Mouse (Mus musculus) hindbrain, embryonic 10.5 days (tissue): ENCODE results near the gene Lamtor2. TPM values are rescaled to one million over a fixed set of nuclear protein-coding genes. Genes with fewer than 3 reads are reported as not detected.
"Not testable (repeated sequence)": the region's sequence is repeated elsewhere in the genome, so short reads cannot be mapped to it uniquely, and the experiment has no call there.

ENCODE experiments used
- DNase-seq: peaks from one replicate; pipeline ENCODE4 v3.0.0-alpha.2; 2017; ENCODE audit warnings: low spot score
- H3K27ac ChIP-seq: fragments of 300-500 bp; sonication (generic); 2 replicates; pipeline ENCODE4 v1.5.1; 2016; ENCODE audit warnings: mild to moderate bottlenecking, moderate library complexity
- H3K27me3 ChIP-seq: fragments of 300-500 bp; sonication (generic); 2 replicates; pipeline ENCODE4 v1.6.1; 2016; ENCODE audit warnings: mild to moderate bottlenecking; ENCODE audit not compliant: poor library complexity, insufficient read depth, severe bottlenecking
- H3K36me3 ChIP-seq: fragments of 300-500 bp; sonication (generic); 2 replicates; pipeline ENCODE4 v1.6.1; 2016; ENCODE audit warnings: mild to moderate bottlenecking, moderate library complexity
- H3K4me1 ChIP-seq: fragments of 300-500 bp; sonication (generic); replicated peaks from 2 replicates; pipeline ENCODE4 v1.6.1; 2016; ENCODE audit warnings: mild to moderate bottlenecking
- H3K4me3 ChIP-seq: fragments of 300-500 bp; sonication (generic); 2 replicates; pipeline ENCODE4 v1.5.1; 2016; ENCODE audit warnings: mild to moderate bottlenecking, moderate library complexity
- H3K9me3 ChIP-seq: fragments of 300-500 bp; sonication (generic); 2 replicates; pipeline ENCODE4 v1.6.1; 2016; ENCODE audit warnings: mild to moderate bottlenecking, moderate library complexity
- WGBS: fragments of 180-500 bp; shearing (Covaris S2); methylation state at CpG from one replicate; pipeline ENCODE4 v1.1.7; 2016; 5-methylcytosine and 5-hydroxymethylcytosine counted together
- polyA plus RNA-seq: library from polyadenylated mRNA; unstranded; fragments of >200 nt; fragmentation: Nextera tagmentation; extraction: Ambion mirVana; gene quantifications from 2 replicates; pipeline ENCODE4 v1.2.1, GENCODE M21; 2016

Lamtor2 gene
- polyA plus RNA-seq = 173 and 180 TPM in 2 replicates

DNA sequence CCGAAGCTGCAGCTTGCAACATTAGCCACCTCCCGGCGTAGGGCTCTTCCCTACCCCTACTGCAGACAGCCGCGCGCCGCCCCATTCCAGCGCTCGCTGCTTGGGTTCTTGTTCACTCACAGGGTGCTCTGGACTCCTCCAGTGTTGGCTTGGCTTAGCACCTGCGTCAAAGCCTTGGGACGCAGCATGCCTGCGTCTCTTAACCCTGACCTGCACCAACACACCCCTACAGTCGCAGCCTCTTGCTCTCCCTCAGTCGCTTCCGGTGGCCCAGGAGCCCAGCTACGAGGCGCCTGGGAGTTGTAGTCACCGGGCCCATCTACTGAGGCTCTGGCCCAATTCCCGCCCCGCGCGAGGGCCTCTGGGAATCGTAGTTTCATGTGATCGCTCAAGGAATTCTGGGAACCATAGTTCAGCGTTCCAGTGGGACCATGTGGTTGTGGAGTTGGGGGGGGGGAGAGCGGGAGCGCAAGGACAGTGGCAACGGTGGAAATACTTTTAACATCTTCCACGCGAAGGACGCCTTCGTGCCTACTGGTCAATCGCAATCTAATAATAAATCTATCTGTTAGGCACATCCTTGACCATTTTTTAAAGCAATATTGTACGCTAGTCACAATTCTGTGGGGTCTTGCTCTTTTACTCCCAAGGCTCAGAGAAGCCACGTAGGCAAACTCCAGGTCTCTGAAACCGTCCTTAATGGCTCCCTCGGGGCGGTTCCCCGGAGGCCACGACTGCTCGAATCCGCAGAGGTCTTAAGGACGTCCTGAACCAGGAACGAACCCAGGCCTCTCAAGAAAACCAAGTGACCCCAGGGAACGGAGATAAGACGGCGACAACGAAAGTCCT is at the start of gene Lamtor2:
Gene Lamtor2, minus strand, starts transcription at position 399 of the 849 bp plus-strand sequence.
- H3K27me3 ChIP-seq = no peaks in the 10 kb centered on the region
- no peaks in the 10 kb centered on the region for H3K9me3 ChIP-seq
- H3K4me1 ChIP-seq = peaks cover 47% of the 10 kb centered on the region
- peak within 1 kb of the TSS; percentile 93 for H3K4me3 ChIP-seq
- DNase-seq = peak; percentile 97
- peaks cover 29% of the 10 kb centered on the region for H3K36me3 ChIP-seq
- peak within 1 kb of the TSS; percentile 98 for H3K27ac ChIP-seq
- under 1% methylated on average over 48 of the region's 48 CpGs for WGBS

- no peaks in the 10 kb centered on the region for H3K27me3 ChIP-seq
- peaks cover 14% of the 10 kb centered on the region for H3K4me1 ChIP-seq
- no peaks in the 10 kb centered on the region for H3K36me3 ChIP-seq
- no peak for DNase-seq
- H3K27ac ChIP-seq = no peak overlapping the region
- WGBS = 82% methylated on average over 4 of the region's 4 CpGs
- no peak overlapping the region for H3K4me3 ChIP-seq
- H3K9me3 ChIP-seq = no peaks in the 10 kb centered on the region
Measured at GRCm38 (mm10) chr3:88602466-88602865, 49.6 kb upstream of the Lamtor2 start.

- peaks cover 16% of the 10 kb centered on the region for H3K4me1 ChIP-seq
- DNase-seq = not testable (repeated sequence)
Measured at GRCm38 (mm10) chr3:88596547-88596946, 43.7 kb upstream of the Lamtor2 start.

DNA sequence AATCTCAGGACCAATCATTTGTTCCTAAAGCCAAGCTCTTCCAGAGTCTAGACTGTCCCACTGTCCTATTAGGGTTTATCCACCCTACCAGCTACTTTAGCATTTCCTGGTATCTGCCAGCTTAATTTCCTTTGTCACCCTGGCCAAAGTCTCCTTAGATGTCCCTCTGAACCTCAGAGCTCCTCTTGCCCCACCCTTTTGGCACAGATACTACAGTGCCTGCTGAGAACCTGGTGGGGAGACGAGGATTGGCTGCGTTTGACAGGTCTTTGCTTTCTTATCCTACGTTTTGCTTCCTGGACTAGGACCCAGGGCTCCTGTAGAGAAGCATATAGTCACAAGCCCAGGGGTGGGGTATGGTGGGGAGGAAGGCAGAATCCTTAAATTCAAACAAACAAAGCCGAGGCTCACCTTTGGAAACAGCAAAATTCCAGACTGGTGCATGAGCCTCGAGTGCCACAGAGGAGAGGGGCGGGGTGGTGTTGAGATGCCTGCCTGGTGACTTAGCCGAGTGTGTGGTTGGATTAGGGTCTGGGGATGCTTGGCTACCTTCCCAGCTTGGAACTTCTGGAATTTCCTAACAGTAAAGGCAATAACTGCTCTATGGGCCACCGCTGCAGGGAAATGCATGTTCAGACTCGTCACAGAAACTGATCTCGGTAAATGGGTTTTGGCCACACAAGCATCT is 41.2 kb upstream of the Lamtor2 start:
- H3K36me3 ChIP-seq = peaks cover 6% of the 10 kb centered on the region; the same call in 1 of the 2 replicates
- H3K4me1 ChIP-seq = peaks cover 30% of the 10 kb centered on the region
- no peaks in the 10 kb centered on the region for H3K9me3 ChIP-seq
- WGBS = 70% methylated on average over 10 of the region's 10 CpGs
- no peak overlapping the region for H3K4me3 ChIP-seq
- H3K27me3 ChIP-seq = no peaks in the 10 kb centered on the region
- H3K27ac ChIP-seq = no peak overlapping the region
- no peak for DNase-seq

More at GRCm38 (mm10) chr3:88596547-88596946, 43.7 kb upstream of the Lamtor2 start:
- not testable (repeated sequence) for H3K4me3 ChIP-seq, H3K27ac ChIP-seq, H3K9me3 ChIP-seq, H3K27me3 ChIP-seq, H3K36me3 ChIP-seq
- 79% methylated on average over 4 of the region's 4 CpGs for WGBS

DNA sequence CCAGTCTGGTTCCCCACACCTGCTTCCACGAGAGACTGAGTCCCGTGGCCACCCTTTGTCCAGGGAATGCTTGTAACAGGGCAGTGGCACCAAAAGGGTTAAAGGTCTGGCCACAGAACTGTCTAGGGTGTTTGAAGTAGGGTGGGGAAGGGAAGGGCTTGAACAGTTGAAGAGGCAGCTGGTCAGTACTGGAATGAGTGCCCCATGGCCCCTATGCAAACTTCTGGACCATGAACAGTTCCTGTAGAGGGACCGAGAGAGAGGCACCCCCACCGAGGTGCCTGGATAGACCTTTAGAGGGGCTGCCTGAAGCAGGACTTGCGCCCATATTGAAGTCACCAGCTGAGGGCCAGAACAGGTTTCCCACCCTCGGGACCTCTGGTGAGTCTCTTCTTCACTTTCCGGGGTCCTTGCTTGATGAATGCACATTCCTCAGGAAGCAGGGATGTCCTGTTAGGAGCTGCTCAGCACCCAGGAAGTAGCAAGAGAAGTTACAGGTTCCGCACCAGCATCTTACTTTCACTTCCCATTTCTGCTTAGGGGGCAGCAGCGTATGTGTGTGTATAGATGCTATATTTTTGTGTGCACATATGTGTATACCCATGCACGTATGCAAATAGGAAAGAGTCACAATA is 40.2 kb upstream of the Lamtor2 start:
- Histone ChIP-seq H3K4me3 (no peak overlapping the region), H3K36me3 (peaks cover 15% of the 10 kb centered on the region), H3K27me3 (no peaks in the 10 kb centered on the region), H3K27ac (no peak overlapping the region), H3K9me3 (no peaks in the 10 kb centered on the region), H3K4me1 (peaks cover 30% of the 10 kb centered on the region)
- DNase-seq = no peak
- WGBS = 77% methylated on average over 10 of the region's 10 CpGs

DNA sequence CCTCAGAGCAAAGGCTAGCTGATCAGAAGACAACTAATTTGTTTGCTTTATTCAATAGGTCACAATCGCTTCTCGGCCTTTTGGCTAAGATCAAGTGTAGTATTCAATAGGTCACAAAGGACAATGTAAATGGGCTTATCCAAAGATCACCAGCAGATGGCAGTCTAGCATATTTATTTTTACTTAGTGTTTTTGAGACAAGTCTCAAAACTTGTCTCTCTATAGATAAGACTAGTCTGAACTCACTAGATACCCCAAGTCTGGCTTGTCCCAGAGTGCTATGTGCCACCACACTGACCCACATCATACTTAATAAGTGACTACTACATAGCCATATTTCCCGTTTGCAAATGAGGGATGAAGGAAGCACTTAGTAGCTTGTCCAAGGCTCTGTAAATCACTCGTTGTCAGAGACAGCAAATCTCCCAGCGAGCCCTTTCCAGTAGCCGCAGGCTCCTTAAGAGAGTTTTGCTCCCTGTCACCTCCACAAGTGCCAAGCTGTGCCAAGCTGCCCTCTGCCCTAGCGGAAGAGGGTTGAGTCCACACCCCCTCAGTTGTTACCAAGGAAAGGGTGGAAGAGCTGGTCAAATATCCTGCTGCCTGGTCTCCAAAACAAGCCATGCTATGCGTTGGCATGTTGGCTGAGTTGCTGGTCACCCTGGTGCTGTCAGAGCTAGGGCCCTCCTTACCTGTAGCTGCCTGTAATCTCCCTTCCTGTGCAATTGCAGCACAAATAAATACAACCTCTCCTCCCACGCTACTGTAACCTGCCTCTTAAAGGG is 39.3 kb upstream of the Lamtor2 start:
- peak overlapping the region; percentile 77; the same call in 1 of the 2 replicates for H3K27ac ChIP-seq
- WGBS = 38% methylated on average over 9 of the region's 9 CpGs
- peaks cover 24% of the 10 kb centered on the region for H3K36me3 ChIP-seq
- peak; percentile 35 for DNase-seq
- no peaks in the 10 kb centered on the region for H3K9me3 ChIP-seq
- H3K27me3 ChIP-seq = no peaks in the 10 kb centered on the region
- H3K4me1 ChIP-seq = peaks cover 30% of the 10 kb centered on the region
- H3K4me3 ChIP-seq = no peak overlapping the region

DNA sequence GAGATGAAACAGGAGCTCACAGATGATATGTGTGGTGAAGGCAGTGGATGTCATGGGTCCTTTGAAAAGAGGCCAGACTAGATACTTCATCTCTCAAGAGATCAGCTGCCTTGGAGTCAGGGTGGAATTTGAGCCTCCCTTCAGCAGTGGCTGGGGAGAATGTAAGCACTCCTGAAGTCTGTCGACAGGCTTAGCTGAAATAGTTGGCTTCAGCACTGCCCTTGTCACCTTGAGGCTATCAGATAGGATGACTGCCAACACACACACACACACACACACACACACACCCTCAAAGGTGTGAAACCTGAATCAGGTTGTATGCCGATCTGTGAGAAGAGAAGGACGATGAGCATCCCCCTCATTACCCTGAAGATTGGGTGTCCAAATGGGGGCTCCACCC is 38.2 kb upstream of the Lamtor2 start:
- Histone ChIP-seq H3K4me3 (no peak overlapping the region; the same call in 1 of the 2 replicates), H3K27me3 (no peaks in the 10 kb centered on the region), H3K36me3 (peaks cover 35% of the 10 kb centered on the region), H3K4me1 (peaks cover 30% of the 10 kb centered on the region), H3K27ac (peak overlapping the region; percentile 77; the same call in 1 of the 2 replicates), H3K9me3 (no peaks in the 10 kb centered on the region)
- DNase-seq = no peak
- 54% methylated on average over 3 of the region's 3 CpGs for WGBS

DNA sequence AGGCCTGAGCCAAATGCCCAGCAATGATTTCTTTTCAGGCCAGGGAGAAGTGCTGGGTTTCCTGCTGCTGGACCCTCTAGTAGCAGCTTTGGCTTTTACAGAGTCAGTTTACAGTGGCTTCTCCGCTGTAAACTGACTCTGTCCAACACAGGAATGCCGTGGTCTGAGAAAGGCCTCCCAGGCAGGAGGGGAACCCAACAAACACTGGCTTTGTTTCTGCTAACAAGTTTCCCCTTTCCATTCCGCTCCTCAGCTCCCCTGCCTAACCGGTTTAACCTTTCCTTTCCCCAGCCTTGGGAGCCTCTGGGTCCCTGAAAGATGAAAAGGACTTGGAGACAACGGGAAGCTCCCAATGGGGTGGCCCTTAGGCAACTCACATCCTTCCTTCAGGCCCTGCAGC is 37.4 kb upstream of the Lamtor2 start:
- Histone ChIP-seq H3K27me3 (no peaks in the 10 kb centered on the region), H3K9me3 (no peaks in the 10 kb centered on the region), H3K4me3 (no peak overlapping the region), H3K36me3 (peaks cover 43% of the 10 kb centered on the region), H3K27ac (peak overlapping the region; percentile 74), H3K4me1 (peaks cover 30% of the 10 kb centered on the region)
- no peak for DNase-seq
- 18% methylated on average over 5 of the region's 5 CpGs for WGBS

- Histone ChIP-seq H3K36me3 (peaks cover 77% of the 10 kb centered on the region), H3K27ac (no peak overlapping the region), H3K4me3 (no peak overlapping the region), H3K27me3 (no peaks in the 10 kb centered on the region), H3K4me1 (peaks cover 15% of the 10 kb centered on the region), H3K9me3 (no peaks in the 10 kb centered on the region)
- WGBS = 94% methylated on average over 5 of the region's 5 CpGs
- DNase-seq = no peak
Measured at GRCm38 (mm10) chr3:88586640-88587039, 33.8 kb upstream of the Lamtor2 start.

DNA sequence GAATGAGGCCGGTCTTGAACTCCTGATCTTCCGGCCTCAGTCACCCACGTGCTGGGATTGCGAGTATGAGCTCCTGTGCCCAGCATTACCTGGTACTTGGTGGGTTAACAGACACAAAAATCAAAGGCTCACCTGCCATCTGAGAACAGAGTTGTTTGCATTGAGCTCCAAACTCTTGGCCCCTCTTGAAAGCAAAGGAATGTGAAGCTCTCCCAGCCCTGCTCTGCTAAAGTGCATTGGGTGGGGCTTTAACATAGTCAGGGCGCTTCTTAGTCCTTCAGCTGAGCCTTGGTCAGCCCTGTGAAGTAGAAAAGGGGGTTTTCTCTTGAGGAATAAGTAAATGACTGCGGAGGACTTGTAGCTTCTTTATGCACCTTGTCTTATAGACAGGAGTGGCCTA is 32.9 kb upstream of the Lamtor2 start:
- Histone ChIP-seq H3K9me3 (no peaks in the 10 kb centered on the region), H3K27me3 (no peaks in the 10 kb centered on the region), H3K36me3 (peaks cover 86% of the 10 kb centered on the region), H3K27ac (no peak overlapping the region), H3K4me3 (no peak overlapping the region), H3K4me1 (peaks cover 10% of the 10 kb centered on the region)
- no peak for DNase-seq
- WGBS = 95% methylated on average over 6 of the region's 6 CpGs

GRCm38 (mm10) chr3:88579454-88580117 is 26.7 kb upstream of the Lamtor2 start:
- Histone ChIP-seq H3K27ac (peak overlapping the region; percentile 88), H3K4me1 (peaks cover 18% of the 10 kb centered on the region), H3K9me3 (no peaks in the 10 kb centered on the region), H3K27me3 (no peaks in the 10 kb centered on the region), H3K36me3 (peaks cover 39% of the 10 kb centered on the region), H3K4me3 (peak overlapping the region; percentile 91)
- peak; percentile 80 for DNase-seq
- WGBS = 1% methylated on average over 34 of the region's 34 CpGs
